Mouse (Mus musculus): ENCODE results near the gene Map4. TPM values are rescaled to one million over a fixed set of nuclear protein-coding genes. Genes with fewer than 3 reads are reported as not detected.

The Map4 gene
- polyA plus RNA-seq, 1 experiment from 2014 or later, result 62.0 TPM

- H3K4me1 ChIP-seq, result peaks cover 15% of the 10 kb centered on the region
- H3K27ac ChIP-seq, result peak overlapping the region; percentile 98
- H3K36me3 ChIP-seq, result no peaks in the 10 kb centered on the region
- peak overlapping the region; percentile 86 for H3K9ac ChIP-seq
- H3K4me3 ChIP-seq (replicated peaks), result peak overlapping the region; percentile 77
- 58% methylated on average over 6 of the region's 6 CpGs for WGBS
- peak overlapping the region; percentile 77 for H3K4me2 ChIP-seq
- no peaks in the 10 kb centered on the region for H3K9me3 ChIP-seq (replicated peaks)
- H3K27me3 ChIP-seq, result no peaks in the 10 kb centered on the region
- ATAC-seq (replicated peaks; ENCODE audit: low FRiP score), result no peak
Observed at GRCm38 (mm10) chr9:109930752-109931151, 508 bp upstream of the Map4 start.

- peak overlapping the region; percentile 77 for H3K4me2 ChIP-seq
Observed at GRCm38 (mm10) chr9:109932361-109932755, 1.1 kb downstream of the Map4 start.

DNA sequence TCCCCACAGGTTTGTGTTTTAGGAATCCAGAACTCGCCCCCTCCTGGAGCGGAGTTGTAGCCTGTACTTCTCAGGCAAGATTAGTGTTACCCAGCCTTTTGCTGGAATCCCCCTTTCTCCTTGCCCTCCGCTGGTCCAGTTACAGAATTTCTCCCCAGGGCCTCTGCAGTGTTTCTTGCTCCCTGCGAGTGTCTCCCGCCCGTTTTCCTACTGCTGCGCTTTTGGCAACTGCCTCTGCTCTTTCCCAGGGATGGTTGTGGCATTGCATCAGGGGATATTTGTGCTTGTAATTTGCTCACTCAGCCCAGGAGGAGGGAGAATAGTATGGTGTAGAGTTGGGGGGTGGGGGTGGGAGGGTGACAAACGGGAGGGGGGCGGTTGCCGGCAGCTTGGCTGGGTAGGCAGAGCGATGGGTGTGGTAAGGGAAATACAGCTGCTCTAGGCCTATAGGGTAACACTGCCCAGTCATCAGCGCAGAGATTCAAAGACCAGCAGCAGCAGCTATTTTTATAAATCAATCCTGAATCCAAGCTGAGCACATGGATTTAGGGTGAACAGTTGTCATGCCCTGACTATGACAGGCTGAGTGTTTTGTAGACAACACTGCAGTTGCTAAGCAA, 1.6 kb downstream of the Map4 start:
- H3K4me3 ChIP-seq (replicated peaks), result peak overlapping the region; percentile 77
- no peaks in the 10 kb centered on the region for H3K9me3 ChIP-seq (replicated peaks)
- H3K36me3 ChIP-seq, result no peaks in the 10 kb centered on the region
- peak overlapping the region; percentile 77 for H3K4me2 ChIP-seq
- ATAC-seq (replicated peaks; ENCODE audit: low FRiP score), result no peak
- H3K9ac ChIP-seq, result peak overlapping the region; percentile 86
- no peaks in the 10 kb centered on the region for H3K27me3 ChIP-seq
- H3K27ac ChIP-seq, result peak overlapping the region; percentile 98
- WGBS, result under 1% methylated on average over 12 of the region's 12 CpGs
- peaks cover 15% of the 10 kb centered on the region for H3K4me1 ChIP-seq

More at GRCm38 (mm10) chr9:109932361-109932755, 1.1 kb downstream of the Map4 start:
- ATAC-seq (replicated peaks; ENCODE audit: low FRiP score), result no peak
- under 1% methylated on average over 20 of the region's 20 CpGs for WGBS
- Histone ChIP-seq H3K36me3 (no peaks in the 10 kb centered on the region), H3K27ac (peak overlapping the region; percentile 98), H3K4me3 (replicated peaks) (peak overlapping the region; percentile 77), H3K4me1 (peaks cover 15% of the 10 kb centered on the region), H3K9ac (peak overlapping the region; percentile 86), H3K9me3 (replicated peaks) (no peaks in the 10 kb centered on the region), H3K27me3 (no peaks in the 10 kb centered on the region)

- no peaks in the 10 kb centered on the region for H3K36me3 ChIP-seq
- H3K4me2 ChIP-seq, result no peak overlapping the region
- H3K4me1 ChIP-seq, result no peaks in the 10 kb centered on the region
- no peak overlapping the region for H3K27ac ChIP-seq
- no peaks in the 10 kb centered on the region for H3K27me3 ChIP-seq
- no peak overlapping the region for H3K4me3 ChIP-seq (replicated peaks)
- no peaks in the 10 kb centered on the region for H3K9me3 ChIP-seq (replicated peaks)
- ATAC-seq (replicated peaks; ENCODE audit: low FRiP score), result no peak
- 98% methylated on average over 3 of the region's 3 CpGs for WGBS
- H3K9ac ChIP-seq, result no peak overlapping the region
Observed at GRCm38 (mm10) chr9:109939401-109939800, 8.1 kb downstream of the Map4 start.

GRCm38 (mm10) chr9:109942796-109943195, 11.5 kb downstream of the Map4 start:
- Histone ChIP-seq H3K27ac (no peak overlapping the region), H3K36me3 (no peaks in the 10 kb centered on the region), H3K27me3 (no peaks in the 10 kb centered on the region), H3K9ac (no peak overlapping the region), H3K4me2 (no peak overlapping the region), H3K4me1 (no peaks in the 10 kb centered on the region), H3K9me3 (replicated peaks) (no peaks in the 10 kb centered on the region), H3K4me3 (replicated peaks) (no peak overlapping the region)
- no peak for ATAC-seq (replicated peaks; ENCODE audit: low FRiP score)
- 95% methylated on average over 4 of the region's 4 CpGs for WGBS

DNA sequence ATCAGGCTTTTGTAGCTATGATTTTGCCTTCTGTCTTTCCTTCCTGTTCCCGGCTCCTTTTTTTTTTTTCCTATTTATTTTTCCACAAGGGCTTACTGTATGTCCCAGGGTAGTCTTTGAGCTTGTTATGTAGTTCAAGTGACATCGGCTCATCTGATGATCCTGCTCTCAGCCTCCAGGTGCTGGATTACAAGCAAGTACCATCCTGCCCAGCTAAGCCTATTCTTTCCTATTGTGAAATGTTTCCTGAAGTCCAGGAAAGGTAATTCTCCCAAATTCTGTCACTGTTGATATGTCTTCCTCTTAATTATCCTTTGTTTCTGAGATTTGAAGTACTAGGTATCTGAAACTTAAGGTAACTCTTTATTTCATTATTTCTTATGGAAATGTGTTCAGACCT, 13.5 kb downstream of the Map4 start:
- H3K4me1 ChIP-seq, result no peaks in the 10 kb centered on the region
- no peak overlapping the region for H3K4me2 ChIP-seq
- H3K9ac ChIP-seq, result no peak overlapping the region
- no peaks in the 10 kb centered on the region for H3K27me3 ChIP-seq
- WGBS, result 73% methylated on average over 2 of the region's 2 CpGs
- no peak overlapping the region for H3K27ac ChIP-seq
- H3K36me3 ChIP-seq, result 0 out of 2 replicates have a peak, but pooled peaks cover 2% of the 10 kb centered on the region
- no peak overlapping the region for H3K4me3 ChIP-seq (replicated peaks)
- ATAC-seq (replicated peaks; ENCODE audit: low FRiP score), result no peak
- H3K9me3 ChIP-seq (replicated peaks), result no peaks in the 10 kb centered on the region

DNA sequence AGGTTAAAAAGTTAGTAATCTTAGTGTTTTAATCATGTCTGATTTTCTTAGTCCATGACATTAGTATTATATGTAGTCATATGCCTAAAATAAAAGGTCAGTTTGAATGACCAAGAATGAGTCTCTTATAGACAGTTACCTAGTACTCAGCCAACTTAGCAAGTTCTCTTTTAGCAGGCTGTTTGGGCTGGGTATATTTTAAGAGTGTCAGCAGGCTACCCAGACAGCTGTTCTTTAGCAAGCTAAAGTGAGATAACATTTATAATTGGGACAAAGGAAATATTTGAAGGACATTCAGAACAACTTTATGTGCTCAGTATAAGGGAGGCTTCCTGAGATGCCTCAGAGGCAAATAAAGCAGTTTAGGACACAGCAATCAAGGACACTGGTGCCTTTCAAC, 17.3 kb downstream of the Map4 start:
- no peak overlapping the region for H3K4me3 ChIP-seq (replicated peaks)
- H3K27ac ChIP-seq, result no peak overlapping the region
- H3K27me3 ChIP-seq, result no peaks in the 10 kb centered on the region

DNA sequence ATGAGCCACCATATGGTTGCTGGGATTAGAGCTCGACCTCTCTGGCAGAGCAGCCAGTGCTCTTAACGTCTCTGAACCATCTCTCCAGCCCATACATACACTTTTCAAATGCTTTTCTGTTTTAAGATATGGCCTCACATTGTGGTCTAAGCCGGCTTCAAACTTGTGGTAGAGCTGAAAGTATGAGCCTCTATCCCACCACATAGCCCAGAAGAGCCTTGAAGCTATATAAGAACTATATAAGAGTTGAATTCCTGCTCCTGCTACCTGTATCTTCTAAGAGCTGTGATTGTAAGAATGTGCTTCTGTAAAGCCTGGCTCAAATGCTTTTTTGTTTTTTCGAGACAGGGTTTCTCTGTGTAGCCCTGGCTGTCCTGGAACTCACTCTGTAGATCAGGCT, 18.5 kb downstream of the Map4 start:
- Histone ChIP-seq H3K36me3 (0 out of 2 replicates have a peak, but pooled peaks cover 4% of the 10 kb centered on the region), H3K27me3 (no peaks in the 10 kb centered on the region), H3K27ac (no peak overlapping the region), H3K4me1 (no peaks in the 10 kb centered on the region), H3K9ac (no peak overlapping the region), H3K9me3 (replicated peaks) (no peaks in the 10 kb centered on the region), H3K4me3 (replicated peaks) (no peak overlapping the region), H3K4me2 (no peak overlapping the region)
- 92% methylated on average over 4 of the region's 4 CpGs for WGBS
- ATAC-seq (replicated peaks; ENCODE audit: low FRiP score), result no peak

More for the DNA sequence above, 17.3 kb downstream of the Map4 start:
- no peak for ATAC-seq (replicated peaks; ENCODE audit: low FRiP score)
- Histone ChIP-seq H3K9me3 (replicated peaks) (no peaks in the 10 kb centered on the region), H3K4me1 (no peaks in the 10 kb centered on the region), H3K9ac (no peak overlapping the region), H3K4me2 (no peak overlapping the region), H3K36me3 (0 out of 2 replicates have a peak, but pooled peaks cover 4% of the 10 kb centered on the region)

- no peak overlapping the region for H3K9ac ChIP-seq
Observed at GRCm38 (mm10) chr9:109953538-109953937, 22.3 kb downstream of the Map4 start.

DNA sequence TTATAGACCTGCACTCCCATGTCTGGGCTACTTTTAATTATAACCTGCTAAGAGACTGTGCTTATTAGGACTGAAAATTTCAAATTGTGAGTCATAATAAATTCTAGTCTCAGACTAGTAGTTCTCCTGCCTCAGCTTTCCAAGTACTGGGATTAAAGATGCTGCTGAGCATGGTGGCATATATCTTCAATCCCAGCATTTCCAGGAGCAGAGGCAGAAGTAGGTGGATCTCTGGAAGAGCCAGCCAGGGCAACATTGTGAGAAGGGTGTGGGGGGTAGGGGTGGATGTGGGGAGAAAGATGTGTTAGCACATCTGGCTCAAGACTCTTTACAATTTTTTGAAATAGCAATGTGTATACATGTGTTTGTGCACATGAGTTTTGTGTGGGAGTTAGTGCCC, 23.4 kb downstream of the Map4 start:
- H3K27me3 ChIP-seq, result no peaks in the 10 kb centered on the region
- no peak overlapping the region for H3K4me3 ChIP-seq (replicated peaks)
- no peak overlapping the region for H3K9ac ChIP-seq
- no peak overlapping the region for H3K27ac ChIP-seq
- H3K4me2 ChIP-seq, result no peak overlapping the region
- peaks cover 2% of the 10 kb centered on the region; the same call in 1 of the 2 replicates for H3K4me1 ChIP-seq
- H3K36me3 ChIP-seq, result 0 out of 2 replicates have a peak, but pooled peaks cover 3% of the 10 kb centered on the region
- ATAC-seq (replicated peaks; ENCODE audit: low FRiP score), result no peak
- no peaks in the 10 kb centered on the region for H3K9me3 ChIP-seq (replicated peaks)

More at GRCm38 (mm10) chr9:109953538-109953937, 22.3 kb downstream of the Map4 start:
- no peaks in the 10 kb centered on the region for H3K4me1 ChIP-seq
- H3K9me3 ChIP-seq (replicated peaks), result no peaks in the 10 kb centered on the region
- H3K27ac ChIP-seq, result no peak overlapping the region
- ATAC-seq (replicated peaks; ENCODE audit: low FRiP score), result no peak
- H3K4me3 ChIP-seq (replicated peaks), result no peak overlapping the region
- no peaks in the 10 kb centered on the region for H3K27me3 ChIP-seq
- 91% methylated on average over 8 of the region's 8 CpGs for WGBS
- H3K4me2 ChIP-seq, result no peak overlapping the region
- H3K36me3 ChIP-seq, result 0 out of 2 replicates have a peak, but pooled peaks cover 4% of the 10 kb centered on the region

GRCm38 (mm10) chr9:109959456-109960150, 28.3 kb downstream of the Map4 start:
- H3K9me3 ChIP-seq (replicated peaks), result no peaks in the 10 kb centered on the region
- peaks cover 6% of the 10 kb centered on the region; the same call in 1 of the 2 replicates for H3K4me1 ChIP-seq
- no peak overlapping the region for H3K27ac ChIP-seq
- 30% methylated on average over 5 of the region's 5 CpGs for WGBS
- no peak overlapping the region for H3K4me3 ChIP-seq (replicated peaks)
- H3K27me3 ChIP-seq, result no peaks in the 10 kb centered on the region
- H3K36me3 ChIP-seq, result no peaks in the 10 kb centered on the region
- no peak for ATAC-seq (replicated peaks; ENCODE audit: low FRiP score)
- no peak overlapping the region for H3K4me2 ChIP-seq
- no peak overlapping the region for H3K9ac ChIP-seq

DNA sequence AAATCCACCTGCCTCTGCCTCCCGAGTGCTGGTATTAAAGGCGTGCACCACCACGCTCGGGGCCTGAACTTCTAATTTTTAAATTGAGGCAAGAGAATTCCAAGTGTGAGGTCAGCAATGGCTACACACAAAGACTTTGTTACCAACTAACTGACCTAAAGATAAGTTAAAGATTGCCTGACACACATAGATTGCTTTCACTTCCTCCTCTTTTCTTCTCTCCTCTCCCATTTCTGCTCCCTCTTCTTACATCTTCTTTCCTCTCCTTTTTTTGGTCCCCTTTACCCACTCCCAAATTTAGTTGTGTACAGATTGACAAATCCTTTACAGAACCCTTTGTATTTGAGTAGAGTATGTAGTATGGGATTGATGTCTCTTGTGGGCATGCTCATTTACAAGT, 29.3 kb downstream of the Map4 start:
- WGBS, result 94% methylated on average over 4 of the region's 4 CpGs
- ATAC-seq (replicated peaks; ENCODE audit: low FRiP score), result no peak
- no peak overlapping the region for H3K4me3 ChIP-seq (replicated peaks)
- H3K4me1 ChIP-seq, result peaks cover 6% of the 10 kb centered on the region; the same call in 1 of the 2 replicates
- no peak overlapping the region for H3K4me2 ChIP-seq
- H3K9ac ChIP-seq, result no peak overlapping the region
- no peaks in the 10 kb centered on the region for H3K9me3 ChIP-seq (replicated peaks)
- no peaks in the 10 kb centered on the region for H3K36me3 ChIP-seq
- H3K27me3 ChIP-seq, result no peaks in the 10 kb centered on the region
- H3K27ac ChIP-seq, result no peak overlapping the region

Measured in kidney, embryonic 15.5 days (tissue).